Mouse (Mus musculus): ENCODE results near the gene Il12a.
A peak's percentile ranks its signal among the peaks of the same experiment; 100 is the strongest.

Il12a gene

GRCm38 (mm10) chr3:68686852-68687560 is 3.4 kb upstream of the Il12a start:
- DNase-seq (ENCODE audit: low spot score), result no peak

GRCm38 (mm10) chr3:68689346-68689745 is 1.1 kb upstream of the Il12a start:
- no peak for DNase-seq (ENCODE audit: low spot score)

- no peak for DNase-seq (ENCODE audit: low spot score)
Observed at GRCm38 (mm10) chr3:68691100-68691778, 795 bp downstream of the Il12a start.

GRCm38 (mm10) chr3:68691938-68692599 is 1.6 kb downstream of the Il12a start:
- DNase-seq (ENCODE audit: low spot score), result no peak

GRCm38 (mm10) chr3:68692600-68693225 is 2.3 kb downstream of the Il12a start:
- no peak for DNase-seq (ENCODE audit: low spot score)

GRCm38 (mm10) chr3:68693441-68694048 is 3.1 kb downstream of the Il12a start:
- no peak for DNase-seq (ENCODE audit: low spot score)

- no peak for DNase-seq (ENCODE audit: low spot score)
Observed at GRCm38 (mm10) chr3:68695321-68695720, 4.9 kb downstream of the Il12a start.

GRCm38 (mm10) chr3:68696495-68697200 is 6.2 kb downstream of the Il12a start:
- DNase-seq (ENCODE audit: low spot score), result no peak

- DNase-seq (ENCODE audit: low spot score), result no peak
Observed at GRCm38 (mm10) chr3:68698601-68699000, 8.2 kb downstream of the Il12a start.

GRCm38 (mm10) chr3:68700091-68700490 is 9.6 kb downstream of the Il12a start:
- DNase-seq (ENCODE audit: low spot score), result no peak

GRCm38 (mm10) chr3:68706307-68706706 is 15.9 kb downstream of the Il12a start:
- no peak for DNase-seq (ENCODE audit: low spot score)

GRCm38 (mm10) chr3:68708230-68708629 is 17.8 kb downstream of the Il12a start:
- DNase-seq (ENCODE audit: low spot score), result no peak

- peak; percentile 49 for DNase-seq (ENCODE audit: low spot score)
Observed at GRCm38 (mm10) chr3:68709198-68709797, 18.9 kb downstream of the Il12a start.

- no peak for DNase-seq (ENCODE audit: low spot score)
Observed at GRCm38 (mm10) chr3:68710436-68710835, 20.0 kb downstream of the Il12a start.

- no peak for DNase-seq (ENCODE audit: low spot score)
Observed at GRCm38 (mm10) chr3:68711510-68711909, 21.1 kb downstream of the Il12a start.

- peak; percentile 52 for DNase-seq (ENCODE audit: low spot score)
Observed at GRCm38 (mm10) chr3:68713550-68713949, 23.1 kb downstream of the Il12a start.

GRCm38 (mm10) chr3:68717346-68717745 is 26.9 kb downstream of the Il12a start:
- DNase-seq (ENCODE audit: low spot score), result peak; percentile 52

- DNase-seq (ENCODE audit: low spot score), result no peak
Observed at GRCm38 (mm10) chr3:68719229-68719819, 28.9 kb downstream of the Il12a start.

- DNase-seq (ENCODE audit: low spot score), result no peak
Observed at GRCm38 (mm10) chr3:68720258-68720657, 29.8 kb downstream of the Il12a start.

GRCm38 (mm10) chr3:68741955-68742354 is 51.5 kb downstream of the Il12a start:
- DNase-seq (ENCODE audit: low spot score), result no peak

All from c-Kit-positive CD71-positive TER-119-positive erythroid progenitor cells, embryonic 14.5 days (primary cell).